Mouse (Mus musculus): Measurements from ENCODE around the gene Xaf1.

DNA sequence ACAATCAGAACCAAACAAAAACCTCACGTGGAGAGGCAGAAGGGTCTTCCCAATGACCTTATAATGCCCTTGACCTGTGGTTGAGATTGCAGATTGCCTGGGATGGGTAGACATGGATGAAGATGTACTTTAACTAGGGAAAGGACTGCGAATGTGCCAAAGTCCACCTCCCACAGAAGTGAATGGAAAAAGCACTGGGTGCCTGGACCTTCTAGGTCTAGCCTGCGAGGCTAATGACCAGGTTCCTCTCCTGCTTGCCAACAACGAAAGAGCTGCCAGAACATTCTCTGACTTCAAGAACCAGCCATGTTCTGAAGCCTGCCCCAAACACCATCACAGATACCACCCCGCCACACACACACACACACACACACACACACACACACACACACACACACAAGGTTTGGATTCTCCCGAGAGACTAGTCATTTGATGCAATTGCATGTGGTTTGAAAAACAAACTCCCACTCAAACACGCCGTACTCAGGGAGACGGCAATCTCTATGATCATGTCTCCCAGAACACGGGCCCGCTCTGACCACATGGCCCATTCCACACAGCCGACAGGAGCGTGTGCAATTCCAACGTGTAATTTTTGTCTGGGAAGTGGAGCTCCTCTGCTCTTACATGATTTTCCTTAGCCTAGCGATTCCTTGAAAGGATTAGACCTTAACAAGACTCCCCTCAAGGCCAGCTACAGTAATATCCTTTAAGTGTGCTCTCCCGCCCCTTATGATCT, 17.8 kb upstream of the Xaf1 start:
- TF ChIP-seq HCFC1 (IDR thresholded peaks at IDR 0.05; ENCODE audit: low read depth, low read length) (no peak), EP300 (IDR thresholded peaks at IDR 0.05; ENCODE audit: low read length) (no peak), CTCF (conservative IDR thresholded peaks at IDR 0.05 in 1 of 2, IDR thresholded peaks at IDR 0.05 in 1 of 2; ENCODE audit: low read depth in 2 of 2, low read length in 2 of 2) (no peak), CHD2 (IDR thresholded peaks at IDR 0.05; ENCODE audit: low read length) (no peak)

Measured in CH12.LX (cell line).